Mouse (Mus musculus) adrenal gland, adult (tissue): ENCODE measurements at regions not wholly inside any gene's neighbourhood (a gene's known extent, or its start where the extent isn't known, plus 50 kb on each side); places are given as distances from the start of the nearest gene placed in this dataset.
A peak's percentile ranks its signal among the peaks of the same experiment; 100 is the strongest.

Experiments used
- DNase-seq, 2 experiments: peaks; one replicate each; pipeline ENCODE4 v3.0.0; 2022 to 2023; ENCODE audit warnings: low spot score in 1 of 2; ENCODE audit not compliant: inconsistent age in 2 of 2

DNA sequence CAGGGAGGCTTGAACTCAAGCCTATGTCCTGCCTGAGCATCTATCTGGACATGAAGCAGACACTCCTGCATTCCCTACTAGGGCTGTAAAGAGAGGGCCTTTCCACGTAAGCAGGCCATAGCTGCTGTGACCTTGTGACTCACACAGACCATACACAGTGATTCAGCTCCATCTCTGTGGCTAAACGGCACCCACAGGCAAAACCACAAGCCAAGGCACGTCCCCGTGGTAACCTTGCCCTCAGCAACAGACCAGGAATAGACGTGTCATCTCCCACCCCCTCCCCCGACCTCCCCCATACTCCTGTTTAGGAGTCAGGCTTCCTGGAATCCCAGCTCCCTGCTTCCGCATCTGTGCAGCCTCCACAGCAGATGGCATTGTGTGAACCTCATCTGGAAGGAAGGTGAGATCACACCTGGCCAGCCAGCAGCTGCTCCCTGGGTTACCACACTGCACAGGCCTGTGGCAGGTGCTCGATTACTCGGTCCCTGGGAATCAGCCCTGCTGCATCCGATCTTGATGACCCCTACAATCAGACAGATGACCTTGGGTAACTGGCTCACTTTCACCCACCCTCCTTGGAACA lies 79.2 kb upstream of the Hand1 start:
- peak; percentile 74 to 81 for DNase-seq

DNA sequence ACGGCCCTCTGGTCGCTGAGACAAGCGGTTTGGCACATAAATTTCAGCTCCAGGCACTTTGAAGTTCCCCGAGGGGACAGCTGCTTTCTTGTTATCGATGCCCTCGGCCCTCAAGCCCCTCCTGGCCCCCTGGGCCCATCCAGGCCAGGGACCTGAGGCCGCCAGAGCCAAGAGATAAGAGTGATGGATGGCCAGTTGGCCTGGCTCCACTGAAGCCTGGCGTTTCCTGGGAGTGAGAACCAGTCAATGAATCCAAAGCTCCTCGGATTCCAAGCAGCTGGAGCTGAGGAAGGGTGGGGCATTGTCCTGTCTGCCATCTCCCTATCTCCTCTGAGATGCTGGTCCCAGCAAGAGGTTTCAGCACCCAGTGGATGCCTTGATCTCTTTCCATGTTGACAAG lies 71.6 kb upstream of the Hand1 start:
- peak; percentile 31 to 69 for DNase-seq

DNA sequence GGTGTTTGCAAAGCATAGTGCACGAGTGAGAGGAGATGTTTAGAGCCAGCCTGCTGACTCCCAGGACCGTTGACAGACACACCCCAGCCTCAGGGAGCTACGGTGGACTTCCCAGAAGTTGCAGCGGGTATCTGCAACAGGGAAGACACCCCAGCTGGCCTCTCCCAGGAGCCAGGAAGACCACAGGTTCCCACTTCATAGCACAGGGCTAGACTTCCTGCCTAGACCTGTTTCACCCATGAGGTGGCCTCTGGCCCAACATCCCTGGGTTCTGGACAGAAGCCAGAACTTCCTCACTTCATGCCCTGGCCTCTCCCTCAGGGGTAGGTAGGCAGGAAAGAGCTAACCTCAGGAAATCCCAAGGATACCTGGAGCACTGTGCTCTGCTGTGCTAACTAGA lies 66.7 kb upstream of the Hand1 start:
- no peak for DNase-seq

DNA sequence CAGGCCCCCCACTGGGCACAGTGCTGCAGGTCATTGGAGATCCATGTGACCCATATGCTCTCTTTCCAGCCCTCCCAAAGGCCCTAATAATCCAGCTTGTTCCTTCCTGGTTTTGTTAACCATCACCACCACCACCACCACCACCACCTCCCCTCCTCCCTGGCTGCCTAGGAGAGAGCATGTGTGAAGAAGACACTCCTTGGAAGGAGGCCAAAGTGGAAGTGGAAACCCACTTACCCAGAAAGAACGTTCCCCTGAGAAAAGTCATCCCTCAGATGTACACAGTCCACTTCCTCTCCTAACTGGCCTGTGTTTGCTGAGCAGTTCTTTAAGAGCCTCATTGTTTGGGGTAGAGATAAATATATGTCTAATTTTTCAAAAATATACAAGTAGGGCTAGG lies 62.9 kb upstream of the Hand1 start:
- no peak for DNase-seq

DNA sequence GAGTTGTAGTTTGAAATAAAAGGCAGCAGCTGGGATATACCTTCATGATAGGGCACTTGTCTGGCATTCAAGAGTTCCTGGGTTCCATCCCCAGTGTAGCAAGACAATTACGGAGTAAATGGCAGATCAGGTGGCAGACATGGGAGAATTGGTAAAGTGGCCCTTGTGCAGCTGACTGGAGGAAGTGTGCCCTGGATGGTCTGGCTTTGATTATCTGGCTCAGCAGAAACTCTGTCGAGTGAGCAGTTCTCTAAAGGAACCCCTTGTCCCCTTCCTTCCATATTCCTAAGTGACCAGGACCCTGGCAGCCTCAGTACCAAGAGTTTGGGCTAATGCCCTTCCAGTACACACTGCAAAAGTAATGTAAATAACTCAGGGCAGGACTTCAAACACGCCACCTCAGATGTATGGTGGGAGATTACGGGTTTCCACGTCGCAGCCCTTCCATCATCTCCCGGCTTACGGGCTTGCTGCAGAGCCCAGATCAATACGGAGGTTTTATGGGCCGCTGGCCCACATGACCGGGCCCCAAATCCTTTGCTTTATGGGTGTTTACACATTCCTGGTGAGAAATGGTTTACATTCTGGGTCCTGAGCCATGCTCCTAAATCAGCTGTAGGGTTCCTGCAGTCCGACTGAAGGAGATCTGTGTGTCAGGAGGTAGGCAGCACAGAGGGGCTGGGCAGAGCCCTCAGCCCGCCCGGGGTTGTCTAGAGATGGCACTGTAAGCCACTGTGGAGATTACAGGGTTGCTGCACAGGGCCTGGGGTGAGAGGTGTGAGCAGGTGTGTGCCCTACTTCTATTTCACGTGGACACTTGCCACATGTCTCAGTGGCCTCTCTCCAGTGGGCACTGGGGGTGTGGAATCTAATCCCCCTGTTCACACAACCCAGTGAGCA lies 50.4 kb upstream of the Hand1 start:
- DNase-seq = no peak
